Mouse (Mus musculus): ENCODE data around the gene Calr3. TPM values are rescaled to one million over a fixed set of nuclear protein-coding genes. Genes with fewer than 3 reads are reported as not detected.
A peak's percentile ranks its signal among the peaks of the same experiment; 100 is the strongest.

Gene Calr3
- polyA plus RNA-seq, 1 experiment from 2014 or later, result 1.6 TPM

DNA sequence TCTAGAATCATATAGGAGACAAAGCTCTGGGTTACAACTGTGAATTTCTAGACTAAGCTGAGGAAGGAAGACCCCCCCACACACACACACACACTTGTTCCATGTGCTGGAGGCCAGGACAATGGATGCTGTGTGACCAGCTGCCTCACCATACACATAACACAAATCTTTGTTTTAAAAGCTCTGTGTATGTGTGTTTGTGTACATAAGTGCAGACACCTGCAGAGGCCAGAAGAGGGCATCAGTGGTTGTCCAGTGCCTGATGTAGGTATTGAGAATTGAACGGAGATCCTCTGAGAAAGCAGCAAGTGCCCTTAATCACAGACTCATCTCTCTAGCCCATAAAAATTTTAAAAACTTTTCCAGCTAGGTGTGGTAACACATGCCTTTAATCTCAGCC is 20.7 kb downstream of the Calr3 start:
- no peak overlapping the region for H3K4me3 ChIP-seq (replicated peaks)
- peaks cover 30% of the 10 kb centered on the region for H3K4me1 ChIP-seq
- WGBS, result 59% methylated on average over 1 of the region's 1 CpGs
- no peak overlapping the region for H3K4me2 ChIP-seq
- H3K27ac ChIP-seq, result no peak overlapping the region
- no peaks in the 10 kb centered on the region for H3K9me3 ChIP-seq
- ATAC-seq (ENCODE audit: low FRiP score), result no peak
- peaks cover 3% of the 10 kb centered on the region; the same call in 1 of the 2 replicates for H3K36me3 ChIP-seq (replicated peaks)
- H3K9ac ChIP-seq, result no peak overlapping the region
- H3K27me3 ChIP-seq, result no peaks in the 10 kb centered on the region

DNA sequence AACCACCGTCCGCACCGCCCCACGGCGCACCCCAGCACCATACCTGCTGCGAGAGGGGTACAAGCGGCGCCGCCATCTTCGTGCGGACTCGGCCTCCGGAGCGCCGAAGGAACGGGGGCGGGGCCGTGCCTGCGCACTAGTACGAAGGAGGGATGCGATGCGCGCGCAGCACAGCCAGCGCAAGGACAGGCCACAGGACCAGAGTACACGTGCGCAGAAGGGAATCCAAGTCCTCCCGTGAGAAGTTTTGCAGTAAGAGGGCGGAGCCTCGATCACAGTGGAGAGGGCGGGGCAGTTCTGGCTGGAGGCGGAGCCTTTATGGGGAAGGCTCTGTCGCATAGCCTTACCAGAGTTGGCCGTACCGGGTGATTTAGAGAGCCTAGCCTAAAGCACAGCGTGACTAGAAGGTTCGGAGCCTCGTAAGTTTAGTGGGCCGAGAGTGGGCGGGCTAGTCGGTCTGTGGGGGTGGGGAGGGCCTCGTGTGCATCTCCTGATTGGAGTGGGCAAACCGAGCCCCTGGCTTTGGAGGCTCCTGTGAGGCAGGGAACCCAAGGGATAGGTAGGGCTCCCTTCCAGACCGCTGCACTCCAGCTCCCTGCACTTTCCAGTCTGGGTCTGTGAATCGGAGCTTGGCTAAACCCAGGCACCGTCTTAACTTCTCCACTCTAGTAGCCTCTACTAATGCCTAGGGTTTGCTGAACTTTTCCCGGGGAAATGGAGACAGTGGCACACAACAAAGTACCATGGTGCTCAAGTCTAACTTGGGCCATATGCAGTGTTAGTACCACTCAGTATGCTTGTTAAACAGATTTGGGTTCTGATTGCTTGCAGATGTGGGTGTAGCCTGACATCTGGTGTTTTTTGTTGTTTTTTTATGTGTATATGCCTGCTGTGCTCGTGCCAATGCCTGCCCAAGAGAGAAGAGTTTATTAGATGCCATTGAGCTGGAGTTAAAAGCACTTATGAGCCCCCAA is 22.0 kb downstream of the Calr3 start, which contains the start of gene Eps15l1:
Gene Eps15l1, minus strand, starts transcription at position 99 of the 974 bp plus-strand sequence.
- WGBS, result under 1% methylated on average over 48 of the region's 48 CpGs
- H3K36me3 ChIP-seq (replicated peaks), result peaks cover 3% of the 10 kb centered on the region; the same call in 1 of the 2 replicates
- H3K4me3 ChIP-seq (replicated peaks), result peak within 1 kb of the TSS; percentile 85
- peak within 1 kb of the TSS; percentile 90 for H3K9ac ChIP-seq
- H3K27ac ChIP-seq, result peak within 1 kb of the TSS; percentile 91
- H3K9me3 ChIP-seq, result no peaks in the 10 kb centered on the region
- ATAC-seq (ENCODE audit: low FRiP score), result peak; percentile 98
- peak within 1 kb of the TSS; percentile 80 for H3K4me2 ChIP-seq
- H3K27me3 ChIP-seq, result no peaks in the 10 kb centered on the region
- H3K4me1 ChIP-seq, result peaks cover 42% of the 10 kb centered on the region

DNA sequence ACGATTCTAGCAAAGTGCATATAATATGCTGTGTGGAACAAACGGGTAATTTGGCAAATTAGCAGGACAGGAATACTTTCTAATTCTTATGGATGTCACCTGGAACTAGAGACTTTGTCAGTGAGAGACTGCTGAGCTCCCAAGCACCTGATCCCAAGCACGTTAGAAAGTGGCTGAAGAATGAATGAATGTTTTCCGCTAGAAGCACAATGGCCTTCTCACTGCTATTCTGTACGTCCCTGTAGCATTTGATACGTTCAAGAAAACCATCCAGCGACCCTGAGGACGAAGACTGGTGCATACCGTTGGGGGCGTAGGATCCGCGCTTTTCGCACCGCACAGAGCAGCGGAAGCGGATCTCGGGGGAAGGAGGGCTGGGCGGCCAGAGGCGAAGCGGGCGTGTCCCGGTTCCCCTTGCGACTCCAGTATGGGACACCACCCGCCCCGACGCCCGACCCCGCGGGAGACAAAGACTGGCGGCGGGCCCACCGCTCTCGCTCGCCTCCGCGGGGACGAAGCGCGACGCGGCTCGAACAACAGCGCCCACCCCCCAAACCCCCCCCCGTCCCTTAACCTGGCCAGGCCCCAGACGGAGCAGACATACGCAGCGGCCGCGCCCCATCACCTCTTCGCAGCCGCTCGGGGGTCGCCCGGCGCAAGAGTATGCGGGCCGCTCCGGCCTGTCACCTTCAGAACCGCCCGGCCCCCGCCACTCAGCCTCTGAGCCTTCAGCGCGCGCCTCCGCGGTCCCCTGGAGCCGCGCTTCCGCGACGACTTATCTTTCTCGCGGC is 22.9 kb downstream of the Calr3 start:
- Histone ChIP-seq H3K27me3 (no peaks in the 10 kb centered on the region), H3K36me3 (replicated peaks) (peaks cover 3% of the 10 kb centered on the region; the same call in 1 of the 2 replicates), H3K9me3 (no peaks in the 10 kb centered on the region), H3K27ac (peak overlapping the region; percentile 91), H3K4me2 (peak overlapping the region; percentile 80), H3K9ac (peak overlapping the region; percentile 90), H3K4me1 (peaks cover 49% of the 10 kb centered on the region), H3K4me3 (replicated peaks) (peak overlapping the region; percentile 85)
- peak; percentile 76 for ATAC-seq (ENCODE audit: low FRiP score)
- WGBS, result 2% methylated on average over 65 of the region's 73 CpGs

DNA sequence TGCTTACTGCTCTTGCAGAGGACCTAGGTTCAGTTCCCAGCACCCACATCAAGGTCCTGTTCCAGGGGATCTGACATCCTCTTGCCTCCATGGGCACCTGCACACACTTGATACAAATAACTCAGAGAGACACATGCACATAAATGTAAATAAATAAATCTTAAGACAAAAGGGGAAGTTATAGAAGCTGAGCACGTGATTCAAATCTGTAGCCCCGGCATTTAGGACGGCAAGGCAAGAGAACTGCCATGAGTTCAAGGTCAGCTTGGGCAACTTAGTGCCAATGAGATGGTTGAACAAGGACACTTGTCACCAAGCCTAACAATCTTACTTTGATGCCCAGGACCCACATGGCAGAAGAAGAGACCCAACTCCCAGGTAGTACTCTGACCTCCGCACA is 25.6 kb downstream of the Calr3 start:
- Histone ChIP-seq H3K27ac (no peak overlapping the region), H3K9me3 (no peaks in the 10 kb centered on the region), H3K9ac (no peak overlapping the region), H3K4me3 (replicated peaks) (no peak overlapping the region), H3K4me2 (no peak overlapping the region), H3K4me1 (peaks cover 56% of the 10 kb centered on the region), H3K36me3 (replicated peaks) (peaks cover 3% of the 10 kb centered on the region), H3K27me3 (no peaks in the 10 kb centered on the region)
- 93% methylated on average over 4 of the region's 4 CpGs for WGBS
- no peak for ATAC-seq (ENCODE audit: low FRiP score)

DNA sequence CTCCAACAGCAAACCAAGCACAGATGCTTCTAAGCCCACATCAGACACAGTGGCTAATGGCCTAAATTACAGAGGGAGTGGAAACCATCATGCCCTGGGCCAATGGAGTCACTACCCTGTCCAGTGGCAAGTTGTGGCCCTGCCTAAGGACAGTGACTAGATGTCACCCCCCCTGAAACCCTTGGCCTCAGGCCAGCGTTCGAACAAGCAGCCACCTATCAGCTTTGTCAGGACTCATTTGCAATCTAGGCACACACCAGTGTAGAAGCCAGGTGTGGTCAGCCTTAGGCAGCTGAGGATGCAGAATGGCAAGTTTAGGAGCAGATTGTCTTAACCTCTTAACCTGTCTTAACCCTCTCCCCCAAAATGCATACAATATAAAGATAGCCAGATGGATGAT is 28.4 kb downstream of the Calr3 start:
- no peak overlapping the region for H3K27ac ChIP-seq
- no peaks in the 10 kb centered on the region for H3K9me3 ChIP-seq
- H3K27me3 ChIP-seq, result no peaks in the 10 kb centered on the region
- no peak overlapping the region for H3K4me3 ChIP-seq (replicated peaks)
- WGBS, result 72% methylated on average over 2 of the region's 2 CpGs
- H3K9ac ChIP-seq, result no peak overlapping the region
- peaks cover 13% of the 10 kb centered on the region for H3K36me3 ChIP-seq (replicated peaks)
- ATAC-seq (ENCODE audit: low FRiP score), result no peak
- peaks cover 48% of the 10 kb centered on the region for H3K4me1 ChIP-seq
- no peak overlapping the region for H3K4me2 ChIP-seq

DNA sequence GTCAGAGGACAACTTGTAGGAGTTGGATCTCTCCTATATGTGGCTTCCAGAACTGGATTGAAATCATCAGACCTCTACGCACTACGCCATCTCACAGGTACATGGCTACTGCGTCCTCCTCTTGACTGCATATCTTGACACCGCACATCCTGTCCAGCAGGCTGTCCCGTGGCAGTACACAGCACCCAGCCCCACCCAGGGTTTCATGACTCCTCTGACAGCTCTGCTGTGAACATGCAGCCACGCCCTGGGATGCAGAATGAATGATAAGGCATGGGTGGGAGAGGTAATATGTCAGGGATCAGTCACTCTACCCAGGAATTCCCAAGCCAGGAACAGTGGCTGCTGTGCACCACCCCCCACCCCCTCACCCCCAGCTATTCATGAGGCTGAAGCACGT is 29.8 kb downstream of the Calr3 start:
- Histone ChIP-seq H3K4me2 (no peak overlapping the region), H3K36me3 (replicated peaks) (peaks cover 11% of the 10 kb centered on the region), H3K9ac (no peak overlapping the region), H3K27ac (no peak overlapping the region), H3K27me3 (no peaks in the 10 kb centered on the region), H3K4me3 (replicated peaks) (no peak overlapping the region), H3K4me1 (peaks cover 34% of the 10 kb centered on the region), H3K9me3 (no peaks in the 10 kb centered on the region)
- no peak for ATAC-seq (ENCODE audit: low FRiP score)
- whole genome bisulfite sequencing, result 93% methylated on average over 7 of the region's 7 CpGs

DNA sequence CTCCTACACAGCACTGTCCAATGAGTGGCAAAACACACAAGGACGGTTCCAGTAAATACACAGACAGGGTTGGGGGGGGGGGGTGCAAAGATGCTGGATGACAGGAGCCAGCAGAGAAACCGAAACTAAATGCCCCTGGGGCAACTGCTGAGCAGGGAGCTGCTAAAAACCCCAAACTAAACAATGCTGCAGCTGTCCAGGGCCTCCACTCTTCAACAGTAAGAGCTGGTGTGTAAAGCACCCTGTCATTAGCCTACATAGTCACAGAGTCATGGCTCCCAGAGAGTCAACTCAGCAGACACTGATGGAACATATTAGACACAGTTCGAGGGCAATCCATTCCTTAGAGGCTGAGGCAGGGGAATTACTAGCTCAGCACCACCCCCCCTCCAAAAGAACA is 34.2 kb downstream of the Calr3 start:
- Histone ChIP-seq H3K9ac (no peak overlapping the region), H3K9me3 (no peaks in the 10 kb centered on the region), H3K27ac (no peak overlapping the region), H3K36me3 (replicated peaks) (peaks cover 9% of the 10 kb centered on the region), H3K27me3 (no peaks in the 10 kb centered on the region), H3K4me3 (replicated peaks) (no peak overlapping the region), H3K4me1 (no peaks in the 10 kb centered on the region), H3K4me2 (no peak overlapping the region)
- WGBS, result 69% methylated on average over 3 of the region's 3 CpGs
- ATAC-seq (ENCODE audit: low FRiP score), result no peak

DNA sequence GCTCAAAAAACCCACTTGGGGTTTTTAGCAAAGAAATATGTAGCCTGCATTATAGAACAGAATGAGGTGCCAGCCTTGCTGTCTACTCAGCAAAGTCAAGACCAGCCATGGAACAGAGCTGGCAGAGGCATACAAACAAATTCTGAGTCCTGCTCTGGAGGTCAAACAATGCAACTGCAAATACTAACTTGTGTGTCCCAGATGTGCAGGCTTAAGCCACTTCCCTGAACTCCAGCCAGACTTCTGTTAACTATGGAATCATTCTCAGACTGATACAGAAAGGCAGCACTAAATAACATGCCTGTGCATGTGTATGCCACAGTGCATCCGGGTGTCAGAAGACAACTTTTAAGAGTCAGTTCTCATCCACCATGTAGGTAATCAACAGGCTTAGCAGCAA is 35.8 kb downstream of the Calr3 start:
- Histone ChIP-seq H3K9me3 (no peaks in the 10 kb centered on the region), H3K4me1 (0 out of 2 replicates have a peak, but pooled peaks cover 3% of the 10 kb centered on the region), H3K9ac (no peak overlapping the region), H3K27me3 (no peaks in the 10 kb centered on the region), H3K36me3 (replicated peaks) (peaks cover 9% of the 10 kb centered on the region; the same call in 1 of the 2 replicates), H3K27ac (no peak overlapping the region), H3K4me3 (replicated peaks) (no peak overlapping the region), H3K4me2 (no peak overlapping the region)
- no peak for ATAC-seq (ENCODE audit: low FRiP score)
- WGBS, result 97% methylated on average over 1 of the region's 1 CpGs

DNA sequence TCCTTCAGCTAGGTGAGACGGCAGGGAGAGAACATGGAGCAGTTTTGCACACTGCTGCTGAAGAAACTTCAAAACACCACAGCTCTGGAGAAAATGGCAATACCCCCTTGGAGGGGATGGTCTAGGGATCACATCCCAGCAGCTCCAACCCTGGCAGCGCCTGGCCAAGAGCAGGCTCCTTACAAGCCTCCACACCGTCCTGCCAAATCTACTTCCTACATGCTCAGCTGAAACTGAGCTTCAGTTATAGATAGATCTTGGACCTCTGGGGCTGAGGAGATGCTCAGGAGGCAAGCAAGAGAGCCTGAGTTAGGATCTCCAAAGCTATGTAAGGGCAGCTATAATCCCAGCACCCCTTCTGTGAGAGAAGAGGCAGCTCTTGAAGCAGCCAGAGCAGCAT is 40.7 kb downstream of the Calr3 start:
- Histone ChIP-seq H3K27me3 (no peaks in the 10 kb centered on the region), H3K36me3 (replicated peaks) (peaks cover 17% of the 10 kb centered on the region), H3K9me3 (no peaks in the 10 kb centered on the region), H3K4me1 (peaks cover 3% of the 10 kb centered on the region; the same call in 1 of the 2 replicates), H3K4me2 (no peak overlapping the region), H3K9ac (no peak overlapping the region), H3K27ac (no peak overlapping the region), H3K4me3 (replicated peaks) (no peak overlapping the region)
- no peak for ATAC-seq (ENCODE audit: low FRiP score)
- WGBS, result 87% methylated on average over 3 of the region's 3 CpGs

DNA sequence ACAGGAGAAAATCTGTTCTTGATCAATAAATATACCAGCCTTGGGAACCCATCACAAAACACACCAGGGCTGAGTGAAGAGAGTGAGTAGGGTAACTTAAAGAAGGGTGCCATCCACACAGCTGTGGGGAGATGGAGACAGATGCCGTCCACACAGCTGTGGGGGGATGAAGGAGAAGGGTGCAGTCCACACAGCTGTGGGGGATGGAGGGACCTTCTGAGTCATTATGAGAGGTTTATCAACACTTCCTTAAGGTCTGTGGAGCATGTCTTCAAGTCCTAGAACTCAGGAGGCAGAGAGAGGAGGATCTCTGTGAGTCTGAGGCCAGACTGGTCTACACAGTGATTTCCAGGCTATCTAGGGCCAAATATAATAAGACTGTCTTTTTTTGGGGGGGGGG is 42.3 kb downstream of the Calr3 start:
- Histone ChIP-seq H3K9me3 (no peaks in the 10 kb centered on the region), H3K27me3 (no peaks in the 10 kb centered on the region), H3K36me3 (replicated peaks) (peaks cover 33% of the 10 kb centered on the region), H3K4me3 (replicated peaks) (no peak overlapping the region), H3K4me1 (peaks cover 3% of the 10 kb centered on the region; the same call in 1 of the 2 replicates), H3K9ac (no peak overlapping the region), H3K27ac (no peak overlapping the region), H3K4me2 (no peak overlapping the region)
- ATAC-seq (ENCODE audit: low FRiP score), result no peak
- WGBS, result 94% methylated on average over 1 of the region's 1 CpGs

DNA sequence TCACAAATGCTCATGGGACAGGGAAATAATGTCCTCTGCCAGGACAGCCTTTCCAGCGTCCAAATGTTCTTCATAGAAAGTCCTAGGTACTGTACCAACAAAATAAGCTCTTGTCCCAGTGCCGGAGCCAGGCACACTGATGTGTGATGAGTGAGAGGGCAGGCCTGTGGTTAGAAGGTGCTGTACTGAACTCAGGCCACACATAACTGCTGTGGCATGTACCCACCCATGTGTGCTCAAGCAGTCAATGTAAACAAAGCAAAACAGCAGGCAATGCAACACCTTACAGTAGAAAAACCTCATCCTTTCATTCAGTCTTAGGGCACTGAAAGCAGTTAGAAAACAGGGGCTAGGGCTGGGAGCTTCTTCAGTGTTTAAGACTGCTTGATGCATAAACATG is 57.9 kb downstream of the Calr3 start:
- H3K36me3 ChIP-seq (replicated peaks), result peaks cover 99% of the 10 kb centered on the region
- WGBS, result 92% methylated on average over 2 of the region's 2 CpGs
- no peak for ATAC-seq (ENCODE audit: low FRiP score)
- H3K9me3 ChIP-seq, result no peaks in the 10 kb centered on the region
- no peak overlapping the region for H3K4me3 ChIP-seq (replicated peaks)
- H3K9ac ChIP-seq, result no peak overlapping the region
- H3K4me2 ChIP-seq, result no peak overlapping the region
- H3K27me3 ChIP-seq, result no peaks in the 10 kb centered on the region
- H3K4me1 ChIP-seq, result no peaks in the 10 kb centered on the region
- no peak overlapping the region for H3K27ac ChIP-seq

DNA sequence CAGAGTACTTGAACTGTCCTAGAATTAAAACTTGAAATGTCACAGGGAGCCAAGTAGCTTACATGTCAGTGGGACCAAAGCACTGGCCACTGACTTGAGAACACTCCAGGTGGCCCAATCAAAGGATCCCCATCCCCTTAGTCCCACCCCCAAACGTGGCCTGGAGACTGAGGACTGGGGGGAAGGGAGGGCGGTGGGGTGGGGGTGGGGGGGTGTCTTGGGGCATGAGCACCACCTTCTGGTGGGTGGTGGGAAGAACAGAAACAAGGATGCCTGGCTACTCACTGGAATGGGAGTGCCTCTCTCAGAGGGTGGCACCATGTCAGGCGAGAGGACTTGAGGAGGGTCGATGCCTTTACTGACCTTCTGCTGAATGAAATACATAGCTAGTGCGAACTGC is 61.3 kb downstream of the Calr3 start:
- H3K9ac ChIP-seq, result no peak overlapping the region
- 48% methylated on average over 5 of the region's 5 CpGs for WGBS
- H3K9me3 ChIP-seq, result no peaks in the 10 kb centered on the region
- H3K27me3 ChIP-seq, result no peaks in the 10 kb centered on the region
- H3K4me2 ChIP-seq, result no peak overlapping the region
- no peak for ATAC-seq (ENCODE audit: low FRiP score)
- H3K4me1 ChIP-seq, result no peaks in the 10 kb centered on the region
- H3K36me3 ChIP-seq (replicated peaks), result peaks cover 99% of the 10 kb centered on the region
- no peak overlapping the region for H3K27ac ChIP-seq
- no peak overlapping the region for H3K4me3 ChIP-seq (replicated peaks)

All from forebrain, embryonic 12.5 days (tissue).